Mouse (Mus musculus) C2C12 (cell line): ENCODE data around the gene Olfr881. TPM values are rescaled to one million over a fixed set of nuclear protein-coding genes. Genes with fewer than 3 reads are reported as not detected.

Experiments used
- H3K27me3 ChIP-seq: one replicate; pipeline ENCODE4 v1.6.1; 2011; ENCODE audit not compliant: control insufficient read depth, insufficient read depth, insufficient read length
- H3K36me3 ChIP-seq: one replicate; pipeline ENCODE4 v1.6.1; 2011; ENCODE audit not compliant: control insufficient read depth, insufficient read depth
- H3K4me3 ChIP-seq: one replicate; pipeline ENCODE4 v1.5.1; 2011; ENCODE audit warnings: mild to moderate bottlenecking, control low read depth; ENCODE audit not compliant: poor library complexity, insufficient read depth, severe bottlenecking
- H3K79me2 ChIP-seq: one replicate; pipeline ENCODE4 v1.6.1; 2011; ENCODE audit not compliant: control insufficient read depth, insufficient read depth
- H3K79me3 ChIP-seq: one replicate; pipeline ENCODE4 v1.6.1; 2011; ENCODE audit warnings: low read depth, control low read depth
- H3ac ChIP-seq: one replicate; pipeline ENCODE3; 2011; ENCODE audit warnings: low read depth; ENCODE audit not compliant: control insufficient read depth, insufficient read length
- CEBPB ChIP-seq: IDR thresholded peaks from one replicate; pipeline ENCODE4 v1.6.1; 2011; ENCODE audit warnings: low read depth, mild to moderate bottlenecking, control low read depth, moderate library complexity
- CTCF ChIP-seq: IDR thresholded peaks from one replicate; pipeline ENCODE4 v1.5.1; 2011; ENCODE audit not compliant: control insufficient read depth, insufficient read depth, insufficient read length
- FOSL1 ChIP-seq: IDR thresholded peaks from one replicate; pipeline ENCODE4 v1.8.0; 2011; ENCODE audit warnings: mild to moderate bottlenecking, low read length; ENCODE audit not compliant: poor library complexity, insufficient read depth, severe bottlenecking
- MAX ChIP-seq: IDR thresholded peaks from one replicate; pipeline ENCODE4 v1.6.1; 2011; ENCODE audit warnings: mild to moderate bottlenecking, control low read depth
- MYOD1 ChIP-seq: IDR thresholded peaks from one replicate; pipeline ENCODE4 v1.6.1; 2011; ENCODE audit warnings: low read depth; ENCODE audit not compliant: control insufficient read depth, insufficient read length
- MYOG ChIP-seq: IDR thresholded peaks from one replicate; pipeline ENCODE4 v1.6.1; 2011; ENCODE audit not compliant: control insufficient read depth, insufficient read length; ENCODE audit errors: extremely low read depth
- USF1 ChIP-seq: IDR thresholded peaks from one replicate; pipeline ENCODE4 v1.6.1; 2011; ENCODE audit warnings: low read depth, mild to moderate bottlenecking, control low read depth, moderate library complexity
- long read RNA-seq, 2 experiments: library from polyadenylated mRNA; unstranded; transcript quantifications; one replicate each; pipeline ENCODE4 v2.0.0; 2019 to 2020
- polyA plus RNA-seq: library from polyadenylated mRNA; unstranded; fragments of >200 nt; fragmentation: generic; extraction: Trizol; gene quantifications from one replicate; pipeline ENCODE4 v1.2.1, GENCODE M21; 2012; ENCODE audit warnings: missing spikeins

Olfr881 gene
- polyA plus RNA-seq = not detected
- long read RNA-seq, experiment 1 = 0 reads
- long read RNA-seq, experiment 2 = 0 reads

DNA sequence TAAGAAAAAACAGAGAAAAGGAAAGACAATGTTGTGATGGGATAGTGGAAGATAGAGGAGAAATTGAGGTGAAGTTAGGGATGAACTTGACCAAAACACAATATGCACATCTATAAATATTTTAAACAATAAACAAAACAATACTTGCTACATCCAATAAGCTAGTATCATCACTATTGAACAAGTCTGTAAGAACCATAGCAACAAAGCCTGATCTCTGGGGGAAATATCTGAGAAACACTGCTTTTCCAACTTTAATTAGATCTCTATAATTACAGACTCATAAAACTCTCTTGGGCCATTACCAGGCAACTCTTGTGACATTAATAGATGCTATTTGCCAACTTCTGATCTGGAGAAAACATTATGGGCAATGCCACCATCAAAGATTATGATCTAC lies at the start of gene Olfr881:
TSS of gene Olfr881 (plus strand) at position 301 of the 400 bp plus-strand sequence.
- Histone ChIP-seq H3K27me3 (no peaks in the 10 kb centered on the region), H3K36me3 (no peaks in the 10 kb centered on the region), H3ac (no peak within 1 kb of the TSS), H3K79me3 (no peaks in the 10 kb centered on the region), H3K79me2 (no peaks in the 10 kb centered on the region), H3K4me3 (no peak within 1 kb of the TSS)
- TF ChIP-seq MAX (no peak), CTCF (no peak), USF1 (no peak), CEBPB (no peak), MYOD1 (no peak), MYOG (no peak), FOSL1 (no peak)

DNA sequence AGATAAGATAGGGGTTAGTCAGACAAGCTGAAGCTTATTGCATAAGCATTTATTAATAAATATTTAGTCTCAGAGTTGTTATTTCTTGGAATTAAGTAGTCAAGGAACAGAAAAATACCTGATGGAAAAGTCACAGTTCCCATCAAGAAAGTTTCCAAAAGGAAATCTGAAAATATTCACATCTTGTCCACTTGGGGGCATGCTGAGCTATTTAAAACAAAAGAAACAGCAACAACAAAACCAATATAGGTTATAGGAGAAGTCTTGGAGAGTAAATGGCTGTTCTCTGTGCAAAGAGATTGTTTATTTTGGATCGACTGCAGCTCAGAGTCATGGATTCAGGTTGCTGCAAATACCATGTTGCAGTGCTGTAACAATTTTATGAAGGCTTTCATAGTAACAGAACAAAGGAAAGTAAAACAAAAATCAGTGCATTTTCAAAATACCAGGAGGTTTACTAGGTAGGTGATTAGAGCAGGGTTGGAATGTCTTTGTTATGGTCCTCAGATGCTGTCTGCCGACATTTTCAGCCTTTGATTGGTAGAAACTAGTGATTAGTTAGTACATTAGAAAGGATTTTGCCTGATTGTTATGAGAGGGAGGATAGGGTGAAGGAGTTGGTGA lies 7.1 kb downstream of the Olfr881 start:
- TF ChIP-seq MYOG (no peak), CTCF (no peak), FOSL1 (no peak), USF1 (no peak), CEBPB (no peak), MAX (no peak), MYOD1 (no peak)
- H3ac ChIP-seq = no peak overlapping the region
- H3K27me3 ChIP-seq = no peaks in the 10 kb centered on the region

DNA sequence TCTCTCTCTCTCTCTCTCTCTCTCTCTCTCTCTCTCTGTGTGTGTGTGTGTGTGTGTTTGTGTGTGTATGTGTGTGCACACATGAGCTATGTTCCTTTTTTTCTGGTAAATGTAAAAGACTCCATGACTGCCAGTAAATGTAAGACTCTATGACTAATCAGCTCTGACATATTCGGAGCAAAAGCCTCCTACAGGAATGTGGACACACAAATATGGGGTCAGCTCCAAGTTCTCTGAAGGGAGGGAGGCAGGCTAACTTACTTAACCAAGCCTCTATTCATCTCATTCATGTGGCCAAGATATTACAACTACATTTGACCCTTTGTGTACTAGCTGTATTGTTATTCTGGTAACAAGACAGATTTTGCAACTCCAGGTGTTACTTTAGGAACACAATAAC lies 8.4 kb downstream of the Olfr881 start:
- Histone ChIP-seq H3K36me3 (no peaks in the 10 kb centered on the region), H3ac (no peak overlapping the region), H3K79me2 (no peaks in the 10 kb centered on the region), H3K4me3 (no peak overlapping the region), H3K27me3 (no peaks in the 10 kb centered on the region), H3K79me3 (no peaks in the 10 kb centered on the region)
- TF ChIP-seq MYOD1 (no peak), CTCF (no peak), CEBPB (no peak), FOSL1 (no peak), MAX (no peak), USF1 (no peak), MYOG (no peak)

More for the DNA sequence above, 7.1 kb downstream of the Olfr881 start:
- Histone ChIP-seq H3K36me3 (no peaks in the 10 kb centered on the region), H3K79me2 (no peaks in the 10 kb centered on the region), H3K4me3 (no peak overlapping the region), H3K79me3 (no peaks in the 10 kb centered on the region)

DNA sequence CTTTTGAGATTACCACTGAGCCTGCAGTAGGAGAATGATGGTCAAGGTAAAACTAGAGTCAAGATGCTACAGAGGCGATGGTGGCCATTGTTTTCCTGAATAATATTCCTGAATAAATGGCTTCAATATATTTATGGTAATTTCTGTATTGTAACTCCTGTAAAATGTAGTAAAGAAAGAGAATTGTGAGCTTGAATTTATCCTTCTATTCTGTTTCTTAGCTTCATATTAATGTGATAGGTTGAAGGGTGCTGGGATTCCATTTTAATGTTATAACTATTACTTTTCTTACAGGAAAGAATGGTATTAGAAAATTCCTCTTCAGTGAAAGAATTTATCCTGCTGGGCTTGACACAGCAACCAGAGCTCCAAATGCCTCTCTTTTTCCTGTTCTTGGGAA lies 33.9 kb downstream of the Olfr881 start, which contains the start of gene Olfr883:
TSS of gene Olfr883 (plus strand) at position 301 of the 400 bp plus-strand sequence.
- TF ChIP-seq MYOG (no peak), USF1 (no peak), MYOD1 (no peak), FOSL1 (no peak), CTCF (no peak), MAX (no peak), CEBPB (no peak)

More for the DNA sequence above, 33.9 kb downstream of the Olfr881 start, which contains the start of gene Olfr883:
- Histone ChIP-seq H3K79me3 (no peaks in the 10 kb centered on the region), H3K27me3 (no peaks in the 10 kb centered on the region), H3K79me2 (no peaks in the 10 kb centered on the region), H3K4me3 (no peak within 1 kb of the TSS), H3K36me3 (no peaks in the 10 kb centered on the region), H3ac (no peak within 1 kb of the TSS)

Other genes starting within 250 kb of the Olfr881 start
- not detected for gene Olfr874, start 246.7 kb upstream of the Olfr881 start, polyA plus RNA-seq
- not detected for gene Olfr875, start 220.0 kb upstream of the Olfr881 start, polyA plus RNA-seq
- not detected for gene Olfr876, start 188.8 kb upstream of the Olfr881 start, polyA plus RNA-seq
- gene Olfr877, start 137.6 kb upstream of the Olfr881 start, polyA plus RNA-seq = not detected
- not detected for gene Olfr145, start 95.1 kb upstream of the Olfr881 start, polyA plus RNA-seq
- not detected for gene Olfr878, start 74.0 kb upstream of the Olfr881 start, polyA plus RNA-seq
- gene Olfr883, start 34.0 kb downstream of the Olfr881 start, polyA plus RNA-seq = not detected
- not detected for gene Olfr884, start 54.7 kb downstream of the Olfr881 start, polyA plus RNA-seq
- gene Olfr885, start 69.5 kb downstream of the Olfr881 start, polyA plus RNA-seq = not detected
- not detected for gene Olfr887, start 92.2 kb downstream of the Olfr881 start, polyA plus RNA-seq
- gene Olfr888, start 116.3 kb downstream of the Olfr881 start, polyA plus RNA-seq = not detected
- gene Olfr889, start 123.4 kb downstream of the Olfr881 start, polyA plus RNA-seq = 0.04 TPM
- gene Olfr890, start 150.7 kb downstream of the Olfr881 start, polyA plus RNA-seq = not detected
- not detected for gene Olfr891, start 189.0 kb downstream of the Olfr881 start, polyA plus RNA-seq
- gene Olfr893, start 216.5 kb downstream of the Olfr881 start, polyA plus RNA-seq = not detected
- gene Olfr894, start 226.2 kb downstream of the Olfr881 start, polyA plus RNA-seq = not detected